Mouse (Mus musculus): ENCODE measurements at regions not wholly inside any gene's neighbourhood (a gene's known extent, or its start where the extent isn't known, plus 50 kb on each side); places are given as distances from the start of the nearest gene placed in this dataset.

DNA sequence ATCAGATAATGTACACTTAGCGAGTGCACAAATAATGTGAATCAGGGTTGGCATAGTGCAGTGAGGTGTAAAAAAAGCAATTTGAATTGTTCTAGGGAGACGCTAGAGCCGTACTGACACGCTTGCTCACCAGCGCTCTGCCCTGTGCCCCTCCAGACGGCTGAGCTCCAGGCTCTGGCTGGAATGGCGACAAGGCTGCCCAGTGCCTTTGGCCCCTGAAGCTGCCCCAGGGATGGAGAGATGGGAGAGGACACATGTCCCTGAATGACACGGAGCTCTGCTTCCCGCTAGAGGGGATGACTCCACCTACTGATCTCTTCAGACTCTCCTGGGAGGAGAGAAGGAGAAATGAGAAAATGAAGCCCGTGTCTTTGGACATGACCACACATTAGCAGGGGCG is 143.3 kb upstream of the Cadm1 start:
- TF ChIP-seq CTCF (IDR thresholded peaks at IDR 0.05; ENCODE audit: low read depth) (no peak), EP300 (IDR thresholded peaks at IDR 0.05; ENCODE audit: low read depth) (no peak)
